Mouse (Mus musculus) E14TG2a.4 (cell line): ENCODE measurements around the gene Lfng.

Experiments
- H3K27me3 ChIP-seq: 2 replicates; pipeline ENCODE4 v1.6.1; 2014; ENCODE audit warnings: low read length, control low read depth; ENCODE audit not compliant: insufficient read depth
- H3K36me3 ChIP-seq: 2 replicates; pipeline ENCODE4 v1.6.1; 2014; ENCODE audit warnings: low read length, control low read depth; ENCODE audit not compliant: insufficient read depth
- H3K4me1 ChIP-seq: replicated peaks from 2 replicates; pipeline ENCODE4 v1.6.1; 2014; ENCODE audit warnings: low read depth, low read length, control low read depth
- H3K4me3 ChIP-seq: replicated peaks from 2 replicates; pipeline ENCODE4 v1.5.1; 2014; ENCODE audit warnings: mild to moderate bottlenecking, low read length
- H3K9me3 ChIP-seq: 2 replicates; pipeline ENCODE4 v1.6.1; 2014; ENCODE audit warnings: low read length, control low read depth
- CTCF ChIP-seq: conservative IDR thresholded peaks from 2 replicates; pipeline ENCODE4 v1.5.1; 2014; ENCODE audit warnings: low read length
- NANOG ChIP-seq: IDR thresholded peaks from 2 replicates; pipeline ENCODE4 v1.6.1; 2014; ENCODE audit warnings: borderline replicate concordance, low read length, mixed read lengths
- POU5F1 ChIP-seq: IDR thresholded peaks from 2 replicates; pipeline ENCODE4 v1.6.1; 2014; ENCODE audit warnings: low read length, borderline replicate concordance

Lfng gene

DNA sequence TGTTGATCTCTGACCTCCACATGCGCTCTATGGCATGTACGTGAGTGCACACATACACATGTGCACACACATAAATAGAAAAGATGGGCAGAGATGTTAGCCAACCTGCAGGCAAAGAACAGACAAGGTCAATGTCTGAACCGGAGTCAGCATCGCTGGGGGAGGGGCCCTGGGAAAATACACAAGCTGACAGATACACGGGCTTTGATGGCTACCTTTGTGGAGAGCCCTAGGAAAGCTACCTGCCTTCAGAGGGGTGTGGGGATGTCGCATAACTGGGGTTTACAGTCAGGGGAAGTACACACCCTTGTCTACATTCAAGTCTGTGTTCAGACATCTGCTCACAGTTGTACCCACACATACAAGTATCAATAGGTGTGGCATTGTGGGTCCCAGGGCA is 31.4 kb downstream of the Lfng start:
- TF ChIP-seq POU5F1 (no peak), CTCF (no peak), NANOG (no peak)
- no peaks in the 10 kb centered on the region for H3K9me3 ChIP-seq

DNA sequence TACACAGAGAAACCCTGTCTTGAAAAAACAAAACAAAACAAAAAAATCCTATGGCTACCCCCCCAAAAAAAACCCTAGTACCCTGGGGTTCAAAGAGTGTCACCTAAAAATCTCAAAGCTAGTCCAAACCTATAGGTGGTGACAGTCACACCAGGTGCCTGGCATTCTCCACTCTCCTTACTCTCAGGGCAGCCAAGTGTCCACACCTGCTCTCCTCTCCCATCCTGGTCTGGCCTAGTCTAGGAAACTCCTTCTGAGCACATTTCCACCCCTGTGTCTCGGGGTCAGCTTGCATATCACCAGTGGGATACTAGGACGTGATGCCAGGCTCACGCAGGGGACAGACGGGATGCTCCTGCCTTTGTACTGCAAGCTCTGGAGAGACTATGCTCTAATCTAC is 32.2 kb downstream of the Lfng start:
- no peaks in the 10 kb centered on the region for H3K27me3 ChIP-seq
- no peak overlapping the region for H3K4me3 ChIP-seq
- peaks cover 7% of the 10 kb centered on the region for H3K36me3 ChIP-seq
- H3K9me3 ChIP-seq, result no peaks in the 10 kb centered on the region
- no peak for TF ChIP-seq NANOG
- TF ChIP-seq POU5F1, result no peak
- TF ChIP-seq CTCF, result no peak
- peaks cover 47% of the 10 kb centered on the region for H3K4me1 ChIP-seq

More for the DNA sequence above, 31.4 kb downstream of the Lfng start:
- Histone ChIP-seq H3K4me1 (peaks cover 54% of the 10 kb centered on the region), H3K27me3 (no peaks in the 10 kb centered on the region), H3K36me3 (peaks cover 8% of the 10 kb centered on the region), H3K4me3 (no peak overlapping the region)

DNA sequence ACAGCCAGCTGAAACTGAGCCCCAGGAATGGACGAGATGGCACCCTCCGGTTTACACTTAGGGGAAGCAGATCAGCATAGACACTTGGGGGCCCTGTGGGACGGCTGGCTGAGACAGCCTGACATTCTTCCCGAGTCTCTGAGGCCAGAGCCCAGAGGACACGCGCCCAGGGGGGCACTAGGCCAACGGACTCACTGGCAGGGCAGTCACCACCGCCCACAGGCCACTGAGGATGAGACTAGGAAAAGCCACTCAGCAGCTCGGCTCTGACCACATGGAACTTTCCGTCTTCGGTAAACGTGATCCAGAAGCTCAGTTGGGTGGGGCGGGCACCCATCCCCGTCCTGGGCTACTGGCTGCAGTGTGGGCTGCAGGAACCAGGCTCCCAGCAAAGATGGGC is 32.8 kb downstream of the Lfng start:
- no peaks in the 10 kb centered on the region for H3K27me3 ChIP-seq
- H3K36me3 ChIP-seq, result peaks cover 1% of the 10 kb centered on the region
- no peak for TF ChIP-seq NANOG
- H3K4me3 ChIP-seq, result no peak overlapping the region
- no peaks in the 10 kb centered on the region for H3K9me3 ChIP-seq
- peaks cover 46% of the 10 kb centered on the region for H3K4me1 ChIP-seq

DNA sequence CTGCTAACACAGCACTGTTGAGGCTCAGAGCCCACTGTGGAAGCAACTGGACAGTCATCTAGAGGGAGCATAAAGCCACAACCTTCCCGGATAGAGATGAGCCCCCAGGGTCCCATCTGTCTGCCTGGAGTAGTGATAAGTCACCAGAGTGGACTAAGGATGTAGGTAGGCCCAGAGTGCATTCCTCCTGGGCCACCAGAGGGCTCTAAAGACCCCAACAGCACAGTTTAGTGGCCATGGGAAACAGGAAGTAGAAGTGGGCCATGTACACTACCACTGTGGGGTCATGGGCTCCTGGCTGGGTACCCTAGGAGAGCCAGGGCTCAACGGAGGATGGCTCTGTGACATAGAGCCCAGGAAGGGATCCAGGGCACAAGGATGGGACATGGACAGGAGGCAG is 33.7 kb downstream of the Lfng start:
- peaks cover 44% of the 10 kb centered on the region for H3K4me1 ChIP-seq

DNA sequence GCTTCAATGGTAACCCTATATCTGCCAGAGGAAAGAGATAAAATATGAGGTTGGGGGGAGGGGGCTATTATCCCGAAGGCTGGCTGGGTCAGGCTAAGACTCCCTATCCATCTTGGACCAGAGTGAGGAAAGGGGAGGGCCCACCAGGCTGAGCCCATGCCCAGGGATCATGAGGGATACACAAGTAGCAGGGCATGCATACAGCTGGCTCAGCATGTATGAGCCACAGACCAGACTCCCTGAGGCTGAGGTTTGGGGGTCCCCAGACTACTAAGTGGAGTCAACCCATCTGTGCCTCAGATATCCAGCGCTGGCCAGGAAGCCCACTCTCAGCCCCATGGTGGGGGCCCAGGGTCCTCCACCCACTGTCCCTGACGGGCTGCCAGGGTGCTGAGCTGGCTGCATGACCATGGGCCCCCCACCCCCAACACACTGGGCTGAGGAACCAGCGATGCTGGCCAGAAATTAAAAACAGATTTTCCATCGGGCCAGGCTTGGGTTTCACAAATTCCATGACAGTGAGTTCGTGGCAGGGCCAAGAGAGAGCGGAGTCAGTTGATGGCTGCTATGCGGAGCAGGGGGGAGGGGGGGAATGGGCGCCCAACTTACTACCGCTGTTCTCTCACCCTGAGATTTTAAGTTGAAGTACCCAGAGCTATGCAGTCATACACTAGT is 34.3 kb downstream of the Lfng start:
- TF ChIP-seq NANOG (no peak), CTCF (no peak), POU5F1 (no peak)
- H3K9me3 ChIP-seq, result no peaks in the 10 kb centered on the region
- no peak overlapping the region for H3K4me3 ChIP-seq
- H3K36me3 ChIP-seq, result no peaks in the 10 kb centered on the region
- peaks cover 38% of the 10 kb centered on the region for H3K4me1 ChIP-seq
- H3K27me3 ChIP-seq, result no peaks in the 10 kb centered on the region

More for the DNA sequence above, 33.7 kb downstream of the Lfng start:
- H3K27me3 ChIP-seq, result no peaks in the 10 kb centered on the region
- H3K36me3 ChIP-seq, result no peaks in the 10 kb centered on the region
- H3K4me3 ChIP-seq, result no peak overlapping the region
- H3K9me3 ChIP-seq, result no peaks in the 10 kb centered on the region
- TF ChIP-seq CTCF (no peak), NANOG (no peak), POU5F1 (no peak)

DNA sequence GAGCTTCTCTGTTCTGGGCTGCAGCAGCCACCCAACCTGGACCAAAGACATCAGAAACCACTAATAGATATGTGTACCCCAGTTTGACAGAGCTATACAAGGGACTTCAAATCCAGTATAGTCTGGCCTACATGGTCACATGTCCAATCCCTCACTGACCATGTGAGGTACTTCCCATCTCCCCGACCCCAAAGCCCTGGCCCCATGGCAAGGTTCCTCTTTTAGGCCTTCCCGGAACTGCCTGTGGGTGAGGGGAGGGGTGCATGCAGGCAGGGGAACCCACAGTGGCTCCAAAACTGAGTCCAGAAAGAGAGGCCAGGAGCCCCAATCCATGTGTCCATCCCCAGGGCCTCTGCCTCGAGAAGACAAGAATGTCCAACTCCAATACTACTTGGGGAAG is 35.0 kb downstream of the Lfng start:
- Histone ChIP-seq H3K9me3 (peaks cover 2% of the 10 kb centered on the region; the same call in 1 of the 2 replicates), H3K4me1 (peaks cover 38% of the 10 kb centered on the region), H3K27me3 (no peaks in the 10 kb centered on the region), H3K4me3 (no peak overlapping the region), H3K36me3 (no peaks in the 10 kb centered on the region)
- TF ChIP-seq NANOG (no peak), POU5F1 (no peak), CTCF (no peak)

DNA sequence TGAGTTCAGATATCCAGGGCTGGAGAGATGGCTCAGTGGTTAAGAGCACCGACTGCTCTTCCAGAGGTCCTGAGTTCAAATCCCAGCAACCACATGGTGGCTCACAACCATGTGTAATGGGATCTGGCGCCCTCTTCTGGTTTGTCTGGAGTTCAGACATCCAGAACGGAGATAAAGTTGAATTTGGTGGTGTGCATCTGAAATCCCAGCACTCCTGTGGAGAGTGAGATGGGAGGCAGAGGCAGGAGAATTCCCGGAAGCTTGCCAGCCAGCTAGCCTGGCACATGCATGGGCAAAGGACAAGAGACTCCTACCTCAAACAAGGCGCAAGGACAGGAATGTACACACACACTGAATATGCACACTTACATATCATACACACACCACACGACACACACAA is 37.1 kb downstream of the Lfng start:
- H3K36me3 ChIP-seq, result no peaks in the 10 kb centered on the region
- H3K4me3 ChIP-seq, result no peak overlapping the region
- H3K27me3 ChIP-seq, result no peaks in the 10 kb centered on the region
- TF ChIP-seq NANOG, result no peak
- peak; percentile 25 for TF ChIP-seq CTCF
- no peak for TF ChIP-seq POU5F1
- peaks cover 15% of the 10 kb centered on the region for H3K9me3 ChIP-seq
- peaks cover 32% of the 10 kb centered on the region for H3K4me1 ChIP-seq

DNA sequence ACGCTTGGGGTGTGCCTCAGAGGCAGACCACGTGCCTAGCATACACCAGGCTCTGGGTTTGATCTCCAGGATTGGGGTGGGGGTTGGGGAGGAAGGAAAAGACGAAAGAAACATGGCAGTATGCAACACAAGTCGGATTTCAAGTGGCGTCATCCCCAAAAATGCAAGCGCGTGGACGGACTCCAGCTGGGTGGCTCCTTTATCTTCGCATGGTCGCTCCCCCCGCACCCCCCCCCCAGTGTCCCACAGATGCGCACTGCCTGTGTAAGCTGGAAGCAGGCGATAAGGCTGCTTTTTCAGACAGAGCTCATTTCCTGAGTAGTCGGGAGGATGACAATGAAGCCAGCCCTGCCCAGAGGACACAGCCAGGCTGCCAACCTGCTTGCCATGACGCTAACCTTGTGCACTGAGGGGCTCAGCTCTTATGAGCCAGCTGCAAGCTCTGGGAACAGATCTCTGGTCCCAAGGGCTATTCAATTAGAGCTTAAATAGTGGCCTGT is 37.6 kb downstream of the Lfng start:
- H3K36me3 ChIP-seq, result no peaks in the 10 kb centered on the region
- H3K4me3 ChIP-seq, result no peak overlapping the region
- H3K9me3 ChIP-seq, result peaks cover 15% of the 10 kb centered on the region
- TF ChIP-seq POU5F1 (no peak), CTCF (no peak), NANOG (no peak)
- H3K4me1 ChIP-seq, result peaks cover 32% of the 10 kb centered on the region
- H3K27me3 ChIP-seq, result peaks cover under 1% of the 10 kb centered on the region

DNA sequence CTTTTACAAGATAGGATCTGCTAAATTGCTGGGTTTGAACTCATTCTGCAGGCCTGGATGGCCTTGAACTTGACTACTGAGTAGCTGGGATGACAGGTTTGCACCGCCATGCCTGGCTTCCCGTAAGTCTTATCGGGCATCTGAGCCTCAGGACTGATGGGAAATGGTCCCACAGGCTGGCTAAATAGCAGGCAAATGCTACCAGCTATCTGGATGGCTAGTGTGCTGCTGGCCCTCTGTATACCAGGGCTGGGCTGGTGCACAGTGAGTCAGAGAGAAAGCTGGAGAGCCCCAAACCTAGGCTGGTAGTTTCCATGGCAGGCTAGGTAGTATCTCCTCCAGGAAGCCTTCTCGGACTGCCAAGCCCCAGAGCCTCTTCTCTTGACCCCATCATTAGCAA is 38.3 kb downstream of the Lfng start:
- no peaks in the 10 kb centered on the region for H3K36me3 ChIP-seq
- H3K27me3 ChIP-seq, result peaks cover 8% of the 10 kb centered on the region
- peaks cover 34% of the 10 kb centered on the region for H3K4me1 ChIP-seq
- H3K4me3 ChIP-seq, result no peak overlapping the region
- H3K9me3 ChIP-seq, result peaks cover 15% of the 10 kb centered on the region
- no peak for TF ChIP-seq CTCF
